Mouse (Mus musculus) embryonic fibroblast, embryonic 13.5 days (primary cell): Measurements from ENCODE around the gene Thap12.

ENCODE experiments used
- CTCF ChIP-seq: IDR thresholded peaks from 2 replicates; pipeline ENCODE4 v1.5.1; 2011; ENCODE audit warnings: mild to moderate bottlenecking, control low read depth, low read length, moderate library complexity, borderline replicate concordance; ENCODE audit not compliant: insufficient read depth
- POLR2A ChIP-seq: IDR thresholded peaks from 2 replicates; pipeline ENCODE4 v1.6.1; 2011; ENCODE audit warnings: low read depth, mild to moderate bottlenecking, control low read depth, low read length, moderate library complexity

DNA sequence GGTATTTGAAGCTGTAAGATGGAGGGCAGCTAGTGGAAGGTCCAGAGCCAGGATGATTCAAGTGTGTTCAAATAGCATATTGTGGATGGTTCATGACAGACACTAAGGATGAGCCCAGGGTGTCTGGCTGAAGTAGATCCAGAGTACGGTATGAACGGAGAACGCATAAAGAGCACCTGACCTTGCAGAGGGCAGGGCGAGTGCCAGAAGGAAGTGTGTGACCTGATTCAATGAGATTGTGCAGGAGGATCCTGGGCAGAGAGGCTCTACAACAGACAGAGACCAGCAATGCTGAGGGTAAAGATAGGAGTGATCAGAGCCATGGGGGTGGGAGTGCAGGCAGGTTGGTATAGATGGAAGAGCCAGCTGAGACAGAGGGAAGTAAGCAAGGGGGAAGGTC, 32.1 kb upstream of the Thap12 start:
- TF ChIP-seq POLR2A = no peak
- no peak for TF ChIP-seq CTCF
